Mouse (Mus musculus) lung, postnatal 36 days (tissue): ENCODE data around the gene AI661453.
A peak's percentile ranks its signal among the peaks of the same experiment; 100 is the strongest.

ENCODE experiments used
- DNase-seq: peaks from one replicate; pipeline ENCODE4 v3.0.0; 2022; ENCODE audit warnings: mixed read lengths

The AI661453 gene

GRCm38 (mm10) chr17:47504228-47504627 lies 67.8 kb downstream of the AI661453 start:
- DNase-seq, result no peak

- DNase-seq, result peak; percentile 97
These were observed 68.5 kb downstream of the AI661453 start, which contains the start of gene Ccnd3 for GRCm38 (mm10) chr17:47504941-47505346. TSS of gene Ccnd3 (plus strand) at chr17:47505051.

GRCm38 (mm10) chr17:47505566-47505965 lies 69.2 kb downstream of the AI661453 start:
- no peak for DNase-seq

- no peak for DNase-seq
These were observed 69.6 kb downstream of the AI661453 start for GRCm38 (mm10) chr17:47506042-47506441.

GRCm38 (mm10) chr17:47506697-47507096 lies 70.3 kb downstream of the AI661453 start:
- DNase-seq, result no peak

- DNase-seq, result no peak
These were observed 71.1 kb downstream of the AI661453 start for GRCm38 (mm10) chr17:47507523-47507922.

- peak; percentile 100 for DNase-seq
These were observed 71.7 kb downstream of the AI661453 start for GRCm38 (mm10) chr17:47508012-47508608.

GRCm38 (mm10) chr17:47509031-47509705 lies 72.8 kb downstream of the AI661453 start:
- DNase-seq, result peak; percentile 53

- peak; percentile 99 for DNase-seq
These were observed 75.0 kb downstream of the AI661453 start for GRCm38 (mm10) chr17:47511111-47512020.

GRCm38 (mm10) chr17:47512956-47513775 lies 76.8 kb downstream of the AI661453 start:
- DNase-seq, result no peak

- DNase-seq, result no peak
These were observed 78.9 kb downstream of the AI661453 start for GRCm38 (mm10) chr17:47515180-47515844.

GRCm38 (mm10) chr17:47516232-47516631 lies 79.8 kb downstream of the AI661453 start:
- DNase-seq, result no peak

- DNase-seq, result peak; percentile 63
These were observed 81.8 kb downstream of the AI661453 start for GRCm38 (mm10) chr17:47518205-47518604.
